Mouse (Mus musculus): ENCODE results near the gene Atp2c2. TPM values are rescaled to one million over a fixed set of nuclear protein-coding genes. Genes with fewer than 3 reads are reported as not detected.

Atp2c2 gene
- not detected in 2 replicates for polyA plus RNA-seq (2012; ENCODE audit: insufficient read depth, insufficient read length, low replicate concordance, missing spikeins)

DNA sequence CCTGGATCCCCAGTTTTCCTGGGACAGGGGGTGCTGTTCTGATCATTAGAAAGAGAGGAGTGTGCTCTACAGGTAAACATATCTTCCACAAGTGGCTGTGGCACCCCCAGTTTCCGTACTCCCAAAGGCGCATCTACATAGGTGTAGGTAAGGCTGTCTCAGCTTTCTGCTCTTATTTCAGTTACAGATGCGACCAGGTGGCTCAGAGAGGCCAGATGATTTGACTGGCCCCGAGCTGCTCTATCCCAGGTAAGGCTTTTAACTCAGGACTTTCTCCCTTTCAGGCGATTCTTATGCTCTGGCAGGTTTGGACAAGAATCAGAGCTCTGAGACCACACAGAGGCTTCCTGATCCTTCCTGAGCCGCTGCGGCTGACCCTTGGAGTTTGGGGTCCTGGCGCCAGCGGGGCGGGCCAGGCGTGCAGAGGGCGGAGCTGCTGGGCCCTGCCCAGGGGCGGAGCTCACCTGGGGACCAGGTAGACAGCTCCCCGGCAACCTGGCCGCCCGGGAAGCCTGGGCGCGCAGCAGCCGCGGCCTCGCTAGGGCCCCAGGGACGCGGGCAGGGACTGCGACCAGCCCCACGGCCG is at the start of gene Atp2c2:
Gene Atp2c2 (plus strand): TSS at position 461 of the 586 bp plus-strand sequence.
- H3K4me3 ChIP-seq (ENCODE audit: insufficient read depth, low read depth, low read length), result no peak within 1 kb of the TSS
- no peak for TF ChIP-seq POLR2A (IDR thresholded peaks at IDR 0.05; ENCODE audit: insufficient read depth, low read depth, low read length)
- no peak for TF ChIP-seq CTCF (IDR thresholded peaks at IDR 0.05; ENCODE audit: insufficient read depth, low read depth, low read length)
- 14% methylated on average over 26 of the region's 26 CpGs for WGBS
- H3K4me1 ChIP-seq (ENCODE audit: control insufficient read depth, insufficient read depth, low read length), result no peaks in the 10 kb centered on the region
- no peak within 1 kb of the TSS for H3K27ac ChIP-seq (ENCODE audit: insufficient read depth, low read depth, low read length)

GRCm38 (mm10) chr8:119651324-119651723 is 48.5 kb upstream of the Atp2c2 start:
- no peak overlapping the region for H3K27ac ChIP-seq (ENCODE audit: insufficient read depth, low read depth, low read length)
- TF ChIP-seq CTCF (IDR thresholded peaks at IDR 0.05; ENCODE audit: insufficient read depth, low read depth, low read length) (no peak), POLR2A (IDR thresholded peaks at IDR 0.05; ENCODE audit: insufficient read depth, low read depth, low read length) (no peak)
- H3K4me1 ChIP-seq (ENCODE audit: control insufficient read depth, insufficient read depth, low read length), result peaks cover 4% of the 10 kb centered on the region; the same call in 1 of the 2 replicates
- H3K4me3 ChIP-seq (ENCODE audit: insufficient read depth, low read depth, low read length), result no peak overlapping the region
- WGBS, result 82% methylated on average over 2 of the region's 2 CpGs

DNA sequence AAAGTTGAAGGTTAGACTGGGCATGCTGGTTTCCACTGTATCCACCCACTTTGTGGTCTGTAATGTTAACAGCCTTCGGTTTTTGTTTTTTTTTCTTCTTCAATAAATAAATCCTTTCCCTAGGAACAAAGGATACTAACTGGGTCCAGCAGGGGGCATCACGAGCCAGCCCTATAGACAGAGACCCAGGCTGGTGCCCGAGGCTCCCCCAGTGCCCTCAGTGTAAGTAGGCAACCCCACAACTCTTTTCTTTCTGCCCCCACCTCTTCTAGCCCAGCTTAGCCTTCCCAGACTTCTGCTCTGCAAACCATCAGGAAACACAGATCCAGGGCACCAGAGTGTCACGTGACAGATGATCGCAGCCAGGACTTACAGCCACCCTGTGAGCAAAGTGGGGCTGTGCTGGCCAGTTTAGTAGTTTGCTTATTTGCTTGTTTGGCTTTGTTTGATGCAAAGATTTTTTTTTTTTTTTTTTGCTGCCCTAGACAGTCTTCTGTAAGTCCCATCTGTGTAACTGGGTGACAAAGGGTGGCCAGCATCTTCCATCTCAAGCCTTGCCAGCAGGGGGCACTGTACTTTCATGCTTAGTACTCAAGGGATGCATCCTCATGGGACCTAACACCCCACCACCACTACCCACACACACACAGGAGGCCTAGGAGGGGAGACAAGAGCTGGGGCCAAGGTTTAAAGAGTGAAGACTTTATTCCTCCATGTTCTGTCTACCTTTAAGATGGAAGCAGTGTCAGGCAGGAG is 42.9 kb upstream of the Atp2c2 start:
- no peak overlapping the region for H3K27ac ChIP-seq (ENCODE audit: insufficient read depth, low read depth, low read length)
- peaks cover 15% of the 10 kb centered on the region; the same call in 1 of the 2 replicates for H3K4me1 ChIP-seq (ENCODE audit: control insufficient read depth, insufficient read depth, low read length)
- TF ChIP-seq POLR2A (IDR thresholded peaks at IDR 0.05; ENCODE audit: insufficient read depth, low read depth, low read length) (no peak), CTCF (IDR thresholded peaks at IDR 0.05; ENCODE audit: insufficient read depth, low read depth, low read length) (no peak)
- no peak overlapping the region for H3K4me3 ChIP-seq (ENCODE audit: insufficient read depth, low read depth, low read length)
- 40% methylated on average over 5 of the region's 5 CpGs for WGBS

GRCm38 (mm10) chr8:119661081-119661480 is 38.7 kb upstream of the Atp2c2 start:
- TF ChIP-seq CTCF (IDR thresholded peaks at IDR 0.05; ENCODE audit: insufficient read depth, low read depth, low read length), result no peak
- no peak for TF ChIP-seq POLR2A (IDR thresholded peaks at IDR 0.05; ENCODE audit: insufficient read depth, low read depth, low read length)
- Histone ChIP-seq H3K4me3 (ENCODE audit: insufficient read depth, low read depth, low read length) (no peak overlapping the region), H3K4me1 (ENCODE audit: control insufficient read depth, insufficient read depth, low read length) (peaks cover 18% of the 10 kb centered on the region; the same call in 1 of the 2 replicates), H3K27ac (ENCODE audit: insufficient read depth, low read depth, low read length) (no peak overlapping the region)
- 31% methylated on average over 9 of the region's 9 CpGs for WGBS

- Histone ChIP-seq H3K4me3 (ENCODE audit: insufficient read depth, low read depth, low read length) (no peak overlapping the region), H3K4me1 (ENCODE audit: control insufficient read depth, insufficient read depth, low read length) (peaks cover 18% of the 10 kb centered on the region; the same call in 1 of the 2 replicates), H3K27ac (ENCODE audit: insufficient read depth, low read depth, low read length) (no peak overlapping the region)
- 69% methylated on average over 6 of the region's 6 CpGs for WGBS
- TF ChIP-seq CTCF (IDR thresholded peaks at IDR 0.05; ENCODE audit: insufficient read depth, low read depth, low read length) (no peak), POLR2A (IDR thresholded peaks at IDR 0.05; ENCODE audit: insufficient read depth, low read depth, low read length) (no peak)
Measured at GRCm38 (mm10) chr8:119661892-119662291, 37.9 kb upstream of the Atp2c2 start.

- no peak overlapping the region for H3K4me3 ChIP-seq (ENCODE audit: insufficient read depth, low read depth, low read length)
- TF ChIP-seq POLR2A (IDR thresholded peaks at IDR 0.05; ENCODE audit: insufficient read depth, low read depth, low read length) (no peak), CTCF (IDR thresholded peaks at IDR 0.05; ENCODE audit: insufficient read depth, low read depth, low read length) (no peak)
- no peak overlapping the region for H3K27ac ChIP-seq (ENCODE audit: insufficient read depth, low read depth, low read length)
- peaks cover 18% of the 10 kb centered on the region; the same call in 1 of the 2 replicates for H3K4me1 ChIP-seq (ENCODE audit: control insufficient read depth, insufficient read depth, low read length)
- WGBS, result 81% methylated on average over 11 of the region's 11 CpGs
Measured at GRCm38 (mm10) chr8:119663440-119663839, 36.4 kb upstream of the Atp2c2 start.

DNA sequence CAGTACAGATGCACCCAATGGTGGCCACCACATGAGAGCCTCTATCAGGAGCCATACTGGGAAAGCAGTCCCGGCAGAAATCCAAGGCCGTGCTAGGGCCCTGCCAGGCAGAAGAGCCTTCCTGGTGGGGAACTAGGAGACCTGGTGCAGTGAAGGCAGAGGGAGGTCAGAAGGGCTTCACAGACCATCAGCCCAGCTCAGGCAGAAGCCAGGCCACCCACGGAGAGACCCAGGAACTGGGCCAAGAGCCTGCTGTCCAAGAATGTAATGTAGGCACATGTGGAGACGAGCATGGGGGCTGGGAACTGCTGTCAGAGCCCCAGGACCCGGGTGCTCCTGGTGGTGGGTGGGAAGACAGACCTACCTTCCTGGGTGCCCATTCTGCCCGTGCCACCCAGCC is 34.5 kb upstream of the Atp2c2 start:
- Histone ChIP-seq H3K27ac (ENCODE audit: insufficient read depth, low read depth, low read length) (no peak overlapping the region), H3K4me1 (ENCODE audit: control insufficient read depth, insufficient read depth, low read length) (peaks cover 25% of the 10 kb centered on the region; the same call in 1 of the 2 replicates), H3K4me3 (ENCODE audit: insufficient read depth, low read depth, low read length) (no peak overlapping the region)
- TF ChIP-seq CTCF (IDR thresholded peaks at IDR 0.05; ENCODE audit: insufficient read depth, low read depth, low read length) (no peak), POLR2A (IDR thresholded peaks at IDR 0.05; ENCODE audit: insufficient read depth, low read depth, low read length) (no peak)
- 72% methylated on average over 6 of the region's 6 CpGs for WGBS

GRCm38 (mm10) chr8:119666219-119666951 is 33.4 kb upstream of the Atp2c2 start, which contains the start of gene Wfdc1:
TSS of gene Wfdc1 (plus strand) at chr8:119666365.
- peaks cover 23% of the 10 kb centered on the region for H3K4me1 ChIP-seq (ENCODE audit: control insufficient read depth, insufficient read depth, low read length)
- 42% methylated on average over 14 of the region's 14 CpGs for WGBS
- peak within 1 kb of the TSS; percentile 36 for H3K27ac ChIP-seq (ENCODE audit: insufficient read depth, low read depth, low read length)
- H3K4me3 ChIP-seq (ENCODE audit: insufficient read depth, low read depth, low read length), result peak within 1 kb of the TSS; percentile 1
- TF ChIP-seq CTCF (IDR thresholded peaks at IDR 0.05; ENCODE audit: insufficient read depth, low read depth, low read length), result no peak
- no peak for TF ChIP-seq POLR2A (IDR thresholded peaks at IDR 0.05; ENCODE audit: insufficient read depth, low read depth, low read length)

All from olfactory bulb, adult 2 months (tissue).